Mouse (Mus musculus) CD4-positive helper T cell, adult 2 months (primary cell): ENCODE data around the gene Gemin2.
"Not testable (repeated sequence)": the region's sequence is repeated elsewhere in the genome, so short reads cannot be mapped to it uniquely, and the experiment has no call there.

ENCODE experiments used
- DNase-seq: peaks from one replicate; pipeline ENCODE4 v3.0.0-alpha.2; 2012; ENCODE audit warnings: low read depth, missing footprints, low spot score

The Gemin2 gene

GRCm38 (mm10) chr12:59013234-59013633 is at the start of gene Gemin2:
Gemin2 (plus strand) TSS chr12:59013393.
- DNase-seq: peak; percentile 93

- DNase-seq: peak; percentile 7
These were observed 48.6 kb upstream of the Gemin2 start for GRCm38 (mm10) chr12:58964583-58964982.

- no peak for DNase-seq
These were observed 36.2 kb upstream of the Gemin2 start for GRCm38 (mm10) chr12:58976966-58977365.

GRCm38 (mm10) chr12:58981178-58981661 is 32.0 kb upstream of the Gemin2 start:
- not testable (repeated sequence) for DNase-seq

GRCm38 (mm10) chr12:58985766-58986165 is 27.4 kb upstream of the Gemin2 start:
- no peak for DNase-seq

GRCm38 (mm10) chr12:59010482-59010881 is 2.7 kb upstream of the Gemin2 start:
- peak; percentile 67 for DNase-seq

- DNase-seq: no peak
These were observed 1.8 kb upstream of the Gemin2 start for GRCm38 (mm10) chr12:59011275-59011843.

- peak; percentile 99 for DNase-seq
These were observed 1.1 kb upstream of the Gemin2 start, which contains the start of gene Sec23a for GRCm38 (mm10) chr12:59011844-59012709. Sec23a (minus strand) TSS chr12:59012017.

- DNase-seq: peak; percentile 52
These were observed 492 bp upstream of the Gemin2 start for GRCm38 (mm10) chr12:59012710-59013091.

- no peak for DNase-seq
These were observed 4.8 kb downstream of the Gemin2 start for GRCm38 (mm10) chr12:59017970-59018369.

GRCm38 (mm10) chr12:59019891-59020290 is 6.7 kb downstream of the Gemin2 start:
- DNase-seq: no peak

GRCm38 (mm10) chr12:59021306-59021705 is 8.1 kb downstream of the Gemin2 start:
- DNase-seq: peak; percentile 54

GRCm38 (mm10) chr12:59032101-59032500 is 18.9 kb downstream of the Gemin2 start:
- peak; percentile 39 for DNase-seq

GRCm38 (mm10) chr12:59039162-59039970 is 26.2 kb downstream of the Gemin2 start:
- DNase-seq: no peak

GRCm38 (mm10) chr12:59039971-59040844 is 27.0 kb downstream of the Gemin2 start:
- DNase-seq: peak; percentile 64

GRCm38 (mm10) chr12:59040851-59041250 is 27.7 kb downstream of the Gemin2 start:
- DNase-seq: no peak

GRCm38 (mm10) chr12:59052470-59052869 is 39.3 kb downstream of the Gemin2 start:
- no peak for DNase-seq

- no peak for DNase-seq
These were observed 40.0 kb downstream of the Gemin2 start for GRCm38 (mm10) chr12:59053166-59053565.

GRCm38 (mm10) chr12:59053976-59054375 is 40.8 kb downstream of the Gemin2 start:
- DNase-seq: no peak

GRCm38 (mm10) chr12:59055196-59055850 is 42.1 kb downstream of the Gemin2 start:
- DNase-seq: peak; percentile 55
